In genomic region chr8:82969967-82970366, GRCm38 (mm10) we compare ENCODE assay signal across 11 mouse cellular contexts.
DNase-seq lines count a peak whose midpoint lies in the region; ATAC-seq and TF ChIP-seq lines count a peak whose summit lies in the region.
"Had no signal": no experiment of that assay in that cellular context is flagged by ENCODE, and none has a peak within 500 bp of the region (broad histone marks: within the 10 kb centered on the region; RNA-seq: fewer than 3 reads in every experiment).

No protein-coding gene starts in this region.

- no peak for TF ChIP-seq EP300 in heart, postnatal 0 days (IDR thresholded peaks at IDR 0.05; ENCODE audit: low read depth)

- H3K36me3 ChIP-seq in embryonic facial prominence, embryonic 13.5 days: no peaks in the 10 kb centered on the region
- H3K36me3 ChIP-seq in heart, postnatal 0 days (replicated peaks; ENCODE audit: control insufficient read depth, insufficient read depth, low read length): no peaks in the 10 kb centered on the region
- no peaks in the 10 kb centered on the region for H3K36me3 ChIP-seq in midbrain, embryonic 14.5 days (ENCODE audit: control insufficient read depth, insufficient read depth, low read length)

- H3K27ac ChIP-seq in embryonic facial prominence, embryonic 13.5 days: peak overlapping the region; percentile 71
- peak overlapping the region; percentile 95 for H3K27ac ChIP-seq in heart, postnatal 0 days (ENCODE audit: low read depth)
- H3K27ac ChIP-seq in midbrain, embryonic 14.5 days (replicated peaks; ENCODE audit: low read depth, low read length): no peak overlapping the region

- no peaks in the 10 kb centered on the region for H3K27me3 ChIP-seq in embryonic facial prominence, embryonic 13.5 days
- H3K27me3 ChIP-seq in heart, postnatal 0 days (ENCODE audit: control insufficient read depth, insufficient read depth, low read length): no peaks in the 10 kb centered on the region
- no peaks in the 10 kb centered on the region for H3K27me3 ChIP-seq in midbrain, embryonic 14.5 days (ENCODE audit: control insufficient read depth, insufficient read depth, low read length)

- H3K4me1 ChIP-seq in embryonic facial prominence, embryonic 13.5 days: peaks cover 48% of the 10 kb centered on the region
- H3K4me1 ChIP-seq in heart, postnatal 0 days (ENCODE audit: control insufficient read depth, insufficient read depth): peaks cover 34% of the 10 kb centered on the region
- H3K4me1 ChIP-seq in midbrain, embryonic 14.5 days (ENCODE audit: control insufficient read depth, insufficient read depth, low read length): peaks cover 12% of the 10 kb centered on the region

- H3K9ac ChIP-seq in embryonic facial prominence, embryonic 13.5 days: no peak overlapping the region
- H3K9ac ChIP-seq in heart, postnatal 0 days (replicated peaks; ENCODE audit: low read depth, low read length): no peak overlapping the region
- H3K9ac ChIP-seq in midbrain, embryonic 14.5 days (replicated peaks; ENCODE audit: low read length): no peak overlapping the region

- ATAC-seq in embryonic facial prominence, embryonic 13.5 days (ENCODE audit: insufficient number of reproducible peaks, insufficient read depth, low FRiP score, low TSS enrichment, low read depth): peak; percentile 56; the same call in 1 of the 2 replicates
- no peak for ATAC-seq in heart, postnatal 0 days (ENCODE audit: insufficient read depth, low read depth)
- no peak for ATAC-seq in midbrain, embryonic 14.5 days (ENCODE audit: low FRiP score, low TSS enrichment)

- H3K4me2 ChIP-seq in embryonic facial prominence, embryonic 13.5 days: no peak overlapping the region
- H3K4me2 ChIP-seq in heart, postnatal 0 days (ENCODE audit: low read depth, low read length): no peak overlapping the region
- no peak overlapping the region for H3K4me2 ChIP-seq in midbrain, embryonic 14.5 days (ENCODE audit: low read length)

- no peak overlapping the region for H3K4me3 ChIP-seq in embryonic facial prominence, embryonic 13.5 days
- H3K4me3 ChIP-seq in heart, postnatal 0 days (ENCODE audit: low read depth, low read length): no peak overlapping the region
- no peak overlapping the region for H3K4me3 ChIP-seq in midbrain, embryonic 14.5 days (replicated peaks; ENCODE audit: low read depth, low read length)

- WGBS in embryonic facial prominence, embryonic 13.5 days: 13% methylated on average over 3 of the region's 3 CpGs
- 38% methylated on average over 3 of the region's 3 CpGs for WGBS in heart, postnatal 0 days
- WGBS in midbrain, embryonic 14.5 days: 35% methylated on average over 3 of the region's 3 CpGs

- DNase-seq in gastrocnemius, adult 18-20 months (ENCODE audit: low spot score): peak; percentile 61
- DNase-seq in gastrocnemius, postnatal 4 days (ENCODE audit: low spot score in 2 of 2): no peak
- peak; percentile 18 for DNase-seq in heart, postnatal 0 days (ENCODE audit: low spot score)
- peak; percentile 42 for DNase-seq in midbrain, embryonic 14.5 days
- no peak for DNase-seq in cerebellum, adult 11 months
- DNase-seq in kidney, adult 18-20 months: no peak
- no peak for DNase-seq in adrenal gland, adult 18-20 months (ENCODE audit: low spot score in 2 of 2)
- DNase-seq: B cell, adult 2 months; cerebellum, adult 18-20 months; kidney, postnatal 36 days had no signal

- no peaks in the 10 kb centered on the region for H3K9me3 ChIP-seq in embryonic facial prominence, embryonic 13.5 days
- no peaks in the 10 kb centered on the region for H3K9me3 ChIP-seq in heart, postnatal 0 days (replicated peaks; ENCODE audit: control insufficient read depth, low read length)
- no peaks in the 10 kb centered on the region for H3K9me3 ChIP-seq in midbrain, embryonic 14.5 days (ENCODE audit: control insufficient read depth, low read length)

- TF ChIP-seq CTCF in heart, postnatal 0 days (IDR thresholded peaks at IDR 0.05; ENCODE audit: low read depth): no peak

Comparison
In these comparisons a context has a peak if more than half of its experiments do, and no peak if none do; other contexts are left out.
1. DNase-seq: peak in gastrocnemius, adult 18-20 months (single experiment), heart, postnatal 0 days (single experiment) and midbrain, embryonic 14.5 days (single experiment); none in gastrocnemius, postnatal 4 days (0 of 2), cerebellum, adult 11 months (single experiment), kidney, adult 18-20 months (single experiment) and adrenal gland, adult 18-20 months (0 of 2).